In the genomic region with DNA sequence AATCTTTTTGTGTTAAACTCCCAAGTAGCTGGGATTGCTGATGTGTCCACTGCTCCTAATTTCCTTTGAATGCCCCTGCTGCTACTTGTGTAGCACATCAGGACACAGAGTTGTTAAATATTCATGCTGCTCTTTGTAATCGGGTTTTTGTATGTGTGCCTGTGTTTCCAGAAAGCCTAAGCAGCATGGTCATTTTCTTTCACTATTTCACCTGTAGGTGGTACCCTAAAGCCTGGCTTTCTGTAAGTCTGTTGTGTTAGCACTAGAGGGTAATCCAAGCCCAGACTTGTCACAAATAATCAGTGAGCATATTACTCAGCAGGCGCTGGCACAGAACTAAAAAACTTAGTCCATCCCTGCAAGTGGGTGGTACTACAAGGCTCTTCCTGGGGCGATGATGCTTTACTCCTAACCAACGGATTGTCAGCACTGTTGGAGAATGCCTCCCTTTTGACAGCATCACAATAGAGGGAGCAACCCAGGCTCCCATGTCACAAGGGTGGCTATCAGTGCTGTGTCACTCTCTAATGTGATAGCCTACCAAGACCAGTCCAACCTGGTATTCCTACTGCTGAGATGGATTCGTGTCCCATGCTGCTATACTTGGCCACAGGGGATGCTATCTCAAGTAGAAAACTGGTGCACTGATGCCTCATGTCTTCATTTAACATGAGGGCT, we compare ENCODE assay signal across 8 mouse cellular contexts. TPM values are rescaled to one million over a fixed set of nuclear protein-coding genes. Genes with fewer than 3 reads are reported as not detected.
DNase-seq lines count a peak whose midpoint lies in the region; ATAC-seq lines count a peak whose summit lies in the region.

No protein-coding gene starts in this region.

- H3K9me3 ChIP-seq in heart, embryonic 16.5 days (replicated peaks; ENCODE audit: control insufficient read depth, low read length): no peaks in the 10 kb centered on the region
- H3K9me3 ChIP-seq in heart, embryonic 10.5 days: no peaks in the 10 kb centered on the region

- ATAC-seq in heart, embryonic 16.5 days (replicated peaks; ENCODE audit: extremely low read depth, insufficient read depth, low FRiP score): 0 out of 2 replicates have a peak, but pooled peaks have one; percentile 6

- H3K27me3 ChIP-seq in heart, embryonic 16.5 days (ENCODE audit: control insufficient read depth, insufficient read depth, low read length): no peaks in the 10 kb centered on the region
- H3K27me3 ChIP-seq in heart, embryonic 10.5 days (ENCODE audit: insufficient read depth, poor library complexity, severe bottlenecking): no peaks in the 10 kb centered on the region

- H3K4me2 ChIP-seq in heart, embryonic 16.5 days (ENCODE audit: low read depth, low read length): no peak overlapping the region

- no peak overlapping the region for H3K9ac ChIP-seq in heart, embryonic 16.5 days (ENCODE audit: low read length)

- H3K27ac ChIP-seq in heart, embryonic 16.5 days (ENCODE audit: low read length): no peak overlapping the region
- H3K27ac ChIP-seq in heart, embryonic 10.5 days: no peak overlapping the region

- no peaks in the 10 kb centered on the region for H3K36me3 ChIP-seq in heart, embryonic 16.5 days (ENCODE audit: control insufficient read depth, insufficient read depth)
- no peaks in the 10 kb centered on the region for H3K36me3 ChIP-seq in heart, embryonic 10.5 days

- DNase-seq in heart, postnatal 4 days: no peak
- peak; percentile 67 for DNase-seq in A20 (ENCODE audit: low read depth, low spot score)
- peak; percentile 48 for DNase-seq in adrenal gland, postnatal 14 days
- peak; percentile 72 for DNase-seq in induced T-regulatory cell, adult 2 months (ENCODE audit: low read depth)
- DNase-seq in naive thymus-derived CD4-positive, alpha-beta T cell, adult 2 months (ENCODE audit: low read depth): peak; percentile 80
- no peak for DNase-seq in heart, postnatal 36 days
- no peak for DNase-seq in heart, embryonic 10.5 days (ENCODE audit: low spot score)

- H3K4me1 ChIP-seq in heart, embryonic 16.5 days (ENCODE audit: control insufficient read depth, insufficient read depth, low read length): no peaks in the 10 kb centered on the region
- no peaks in the 10 kb centered on the region for H3K4me1 ChIP-seq in heart, embryonic 10.5 days

- WGBS in heart, embryonic 16.5 days: 50% methylated on average over 5 of the region's 5 CpGs
- 47% methylated on average over 5 of the region's 5 CpGs for WGBS in heart, embryonic 10.5 days

- intact Hi-C loops in heart, postnatal 36 days (cut with DNase I): loop anchor here (2.0 to 10.0 kb wide), 2 partner anchors 37 to 351 kb away; no protein-coding TSS in a partner anchor

- no peak overlapping the region for H3K4me3 ChIP-seq in heart, embryonic 16.5 days (ENCODE audit: low read length)
- no peak overlapping the region for H3K4me3 ChIP-seq in heart, embryonic 10.5 days

RNA-seq across cellular contexts. Expression of gene Tmem243, which starts 27.2 kb away (rescaled TPM):
- polyA plus RNA-seq in heart, embryonic 16.5 days (2015; fragmentation: Nextera tagmentation; extraction: Ambion mirVana): 10.4 and 13.5 TPM in 2 replicates
- total RNA-seq in heart, postnatal 4 days (2021): 1 to 10 TPM; 6.7 to 7.1 TPM
- 29.6 and 30.7 TPM in 2 replicates for total RNA-seq in adrenal gland, postnatal 14 days (2021)
- 1 to 10 TPM; 8.7 to 9.3 TPM for total RNA-seq in heart, postnatal 36 days (2021)
- 11.5 and 13.2 TPM in 2 replicates for polyA plus RNA-seq in heart, embryonic 10.5 days (2016; fragmentation: Nextera tagmentation; extraction: Ambion mirVana)

Comparison
In these comparisons a context has a peak if more than half of its experiments do, and no peak if none do; other contexts are left out.
1. DNase-seq: peak in A20 (single experiment), adrenal gland, postnatal 14 days (single experiment), induced T-regulatory cell, adult 2 months (single experiment) and naive thymus-derived CD4-positive, alpha-beta T cell, adult 2 months (single experiment); none in heart, postnatal 4 days (single experiment), heart, postnatal 36 days (0 of 2) and heart, embryonic 10.5 days (single experiment).